Mouse (Mus musculus) 416B (cell line): Measurements from ENCODE around the gene Neurl2.
"Not testable (repeated sequence)": the region's sequence is repeated elsewhere in the genome, so short reads cannot be mapped to it uniquely, and the experiment has no call there.

Experiments used
- DNase-seq: peaks from one replicate; pipeline ENCODE4 v3.0.0; 2011; ENCODE audit warnings: low read depth

Gene Neurl2

GRCm38 (mm10) chr2:164833314-164833959 lies at the start of gene Neurl2:
Gene Neurl2 (minus strand): TSS chr2:164833456.
- peak; percentile 98 for DNase-seq

- DNase-seq = no peak
Observed at GRCm38 (mm10) chr2:164882619-164883018, 49.4 kb upstream of the Neurl2 start.

DNA sequence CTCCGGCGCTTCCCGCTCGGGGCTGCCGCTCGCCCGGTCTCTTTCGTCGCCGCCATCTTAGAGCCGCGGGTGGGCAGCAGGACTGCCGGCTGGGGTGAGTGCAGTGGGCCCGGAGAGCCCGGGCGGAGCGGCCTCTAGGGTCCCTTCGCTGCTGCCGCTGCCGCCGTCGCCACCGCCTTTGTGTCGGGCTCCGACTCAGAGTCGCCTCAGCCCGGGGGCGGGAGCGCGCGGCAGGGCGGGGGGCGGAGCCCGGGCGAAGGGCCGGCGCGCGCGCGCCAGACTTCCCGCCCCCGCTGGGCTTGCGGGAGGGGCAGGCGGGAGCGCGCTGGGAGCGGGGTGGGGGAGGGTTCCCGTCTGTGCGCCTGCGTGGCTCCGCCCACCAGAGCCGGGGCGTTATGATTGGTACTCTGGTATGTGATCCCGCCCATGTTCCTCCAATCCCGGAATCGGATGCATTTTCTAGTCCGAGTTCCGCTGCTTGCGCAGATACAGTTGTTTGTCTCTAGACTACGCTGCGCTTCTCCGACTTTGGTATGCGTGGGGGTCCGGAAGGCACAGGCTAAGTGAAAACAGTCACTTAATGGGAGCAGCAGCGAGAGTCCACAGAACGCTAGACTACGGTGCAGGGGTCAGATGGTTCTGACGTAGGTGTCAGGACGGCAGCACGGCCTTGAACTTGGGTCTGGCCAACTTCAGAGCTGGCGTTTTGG lies 46.5 kb upstream of the Neurl2 start:
- peak; percentile 97 for DNase-seq

GRCm38 (mm10) chr2:164879228-164879567 lies 45.9 kb upstream of the Neurl2 start, which contains the start of gene Pcif1:
Gene Pcif1 (plus strand): TSS chr2:164879304.
- peak; percentile 92 for DNase-seq

GRCm38 (mm10) chr2:164878509-164879227 lies 45.4 kb upstream of the Neurl2 start:
- peak; percentile 94 for DNase-seq

GRCm38 (mm10) chr2:164877376-164878215 lies 44.3 kb upstream of the Neurl2 start:
- not testable (repeated sequence) for DNase-seq

DNA sequence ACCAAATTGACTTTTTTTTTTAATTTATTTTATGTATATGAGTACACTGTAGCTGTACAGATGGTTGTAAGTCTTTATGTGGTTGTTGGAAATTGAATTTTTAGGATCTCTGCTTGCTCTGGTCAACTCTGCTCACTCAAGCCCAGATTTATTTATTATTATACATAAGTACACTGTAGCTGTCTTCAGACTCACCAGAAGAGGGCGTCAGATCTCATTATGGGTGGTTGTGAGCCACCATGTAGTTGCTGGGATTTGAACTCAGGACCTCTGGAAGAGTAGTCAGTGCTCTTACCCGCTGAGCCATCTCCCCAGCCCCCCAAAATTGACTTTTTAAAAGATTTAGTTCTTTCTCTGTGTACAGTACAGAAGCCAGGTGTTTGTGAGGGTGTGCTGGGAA lies 42.4 kb upstream of the Neurl2 start:
- DNase-seq = not testable (repeated sequence)

DNA sequence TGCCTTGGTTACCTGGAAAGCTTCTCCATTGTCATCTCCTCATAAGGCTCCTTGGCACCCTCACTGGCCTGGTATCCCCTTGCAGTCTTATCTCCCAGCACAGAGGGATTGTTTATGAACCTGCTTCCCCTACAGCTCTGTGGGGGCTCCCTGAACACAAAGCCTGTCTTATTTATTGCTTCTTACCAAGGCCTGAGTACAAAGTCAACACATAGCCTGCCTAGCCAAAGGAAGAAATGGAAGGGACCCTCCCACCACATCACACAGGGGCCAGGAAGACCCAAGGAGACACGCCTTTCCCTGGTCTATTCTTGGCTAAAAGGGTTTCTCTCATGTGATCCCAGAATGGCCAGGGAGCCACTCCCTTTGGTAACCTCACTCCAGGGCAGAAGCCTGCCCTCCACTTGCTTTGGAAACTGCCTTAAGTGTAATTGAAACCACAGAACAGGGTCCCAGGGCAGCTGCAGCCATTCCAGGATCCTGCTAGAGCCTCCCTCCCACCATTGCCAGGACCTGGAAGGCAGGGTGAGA lies 41.0 kb upstream of the Neurl2 start:
- DNase-seq = no peak

GRCm38 (mm10) chr2:164873621-164874020 lies 40.4 kb upstream of the Neurl2 start:
- no peak for DNase-seq

GRCm38 (mm10) chr2:164871602-164872303 lies 38.5 kb upstream of the Neurl2 start:
- no peak for DNase-seq

DNA sequence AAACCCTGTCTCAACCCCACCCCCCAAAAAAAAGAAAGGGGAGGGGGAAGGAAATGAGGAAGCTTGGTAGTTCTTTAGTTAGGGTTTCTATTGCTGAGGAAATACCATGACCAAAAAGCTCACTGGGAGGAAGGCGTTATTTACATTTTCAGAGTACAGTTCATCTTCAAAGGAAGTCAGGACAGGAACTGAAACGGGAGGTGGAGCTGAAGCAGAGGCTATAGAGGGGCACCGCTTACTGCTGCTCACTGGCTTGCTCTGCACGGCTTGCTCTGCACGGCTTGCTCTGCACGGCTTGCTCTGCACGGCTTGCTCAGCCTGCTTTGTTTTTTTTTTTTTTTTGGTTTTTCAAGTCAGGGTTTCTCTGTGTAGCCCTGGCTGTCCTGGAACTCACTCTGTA lies 35.2 kb upstream of the Neurl2 start:
- peak; percentile 50 for DNase-seq

DNA sequence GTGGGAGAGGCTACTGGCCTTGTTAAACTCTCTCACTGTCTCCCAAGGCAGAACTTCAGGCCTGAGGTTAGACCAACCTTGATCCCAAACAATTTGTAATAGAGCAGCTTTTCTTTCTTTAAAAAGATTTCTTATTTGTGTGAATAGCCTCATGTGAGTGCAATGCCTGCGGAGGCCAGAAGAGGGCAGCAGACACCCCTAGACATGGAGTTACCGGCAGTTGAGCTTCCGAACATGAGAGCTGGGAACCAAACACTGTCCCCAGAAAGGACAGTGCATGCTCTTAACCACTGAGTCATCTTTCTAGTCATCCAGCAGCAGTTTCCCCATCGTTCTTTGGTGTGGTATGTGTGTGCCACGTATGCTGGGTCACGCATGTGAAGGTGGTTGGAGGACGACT lies 34.3 kb upstream of the Neurl2 start:
- peak; percentile 41 for DNase-seq

GRCm38 (mm10) chr2:164866741-164867551 lies 33.7 kb upstream of the Neurl2 start:
- peak; percentile 52 for DNase-seq

DNA sequence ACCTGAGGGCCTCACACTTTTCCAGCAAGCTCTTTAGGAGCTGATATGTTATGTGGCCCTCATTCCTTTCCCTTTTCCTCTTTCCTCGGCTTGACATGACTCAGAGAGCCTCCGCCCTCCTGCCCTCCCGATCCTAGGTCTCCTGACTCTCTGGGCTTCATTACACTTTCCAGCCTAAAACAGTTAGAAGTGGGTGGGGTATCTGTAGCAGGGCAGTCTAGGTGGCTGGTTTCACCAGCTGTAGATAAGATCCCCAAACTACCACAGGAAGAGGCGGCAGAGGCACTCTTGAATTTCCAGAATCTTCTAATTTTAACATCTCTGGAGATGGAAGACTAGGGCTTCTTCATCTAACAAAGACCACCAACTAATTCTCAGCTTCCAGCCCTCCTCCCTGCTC lies 31.3 kb upstream of the Neurl2 start:
- DNase-seq = no peak

DNA sequence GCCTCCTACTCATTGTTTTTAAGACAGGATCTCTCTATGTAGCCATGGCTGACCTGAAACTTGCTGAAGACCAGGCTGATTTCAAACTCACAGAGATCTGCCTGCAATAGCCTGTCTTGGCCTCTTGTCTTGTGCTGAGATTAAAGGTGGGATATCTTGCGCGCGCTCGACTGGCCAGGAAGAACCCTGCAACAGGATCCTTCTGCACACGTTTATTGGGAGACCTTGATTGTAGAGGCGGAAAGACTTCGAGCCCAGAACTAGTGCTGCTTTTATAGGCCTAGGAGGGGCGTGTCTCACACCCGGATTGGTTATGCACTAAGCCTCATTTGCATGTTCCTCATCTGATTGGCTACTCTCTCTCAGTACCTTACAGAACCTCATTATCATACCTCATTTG lies 30.2 kb upstream of the Neurl2 start:
- DNase-seq = not testable (repeated sequence)

DNA sequence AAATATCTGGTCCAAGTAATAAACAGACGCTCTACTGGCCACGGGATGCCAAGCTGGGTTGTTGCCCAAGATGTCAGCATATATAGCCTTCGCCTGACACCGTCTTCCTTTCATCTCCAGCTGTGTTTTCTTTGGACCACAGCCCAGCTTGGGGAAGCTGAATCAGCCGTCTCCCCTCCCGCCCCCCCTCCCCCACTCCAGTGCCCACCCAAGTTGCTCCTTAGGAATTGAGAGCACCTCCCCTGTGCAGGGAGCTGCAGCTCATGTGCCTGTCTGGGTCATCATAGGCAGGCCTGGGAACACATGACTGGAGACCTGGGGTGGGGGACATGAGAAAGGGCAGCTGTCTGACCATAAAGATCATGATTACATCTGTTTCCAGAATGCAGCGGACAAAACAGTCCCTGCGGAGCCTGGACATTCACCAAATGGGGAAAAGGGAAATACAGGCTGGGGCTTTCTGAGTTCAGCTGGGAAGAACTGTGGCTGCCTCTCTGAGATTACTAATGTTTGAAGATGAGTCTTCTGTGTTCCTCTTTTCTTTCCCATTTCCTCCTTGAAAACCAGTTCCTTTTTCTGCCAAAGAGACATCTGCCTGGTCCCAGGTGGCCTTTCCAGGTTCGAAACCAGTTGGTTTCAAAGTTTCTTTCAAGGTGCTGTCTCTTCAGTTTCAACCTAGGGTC lies 29.1 kb upstream of the Neurl2 start:
- DNase-seq = peak; percentile 61

GRCm38 (mm10) chr2:164861094-164861493 lies 27.8 kb upstream of the Neurl2 start:
- no peak for DNase-seq

DNA sequence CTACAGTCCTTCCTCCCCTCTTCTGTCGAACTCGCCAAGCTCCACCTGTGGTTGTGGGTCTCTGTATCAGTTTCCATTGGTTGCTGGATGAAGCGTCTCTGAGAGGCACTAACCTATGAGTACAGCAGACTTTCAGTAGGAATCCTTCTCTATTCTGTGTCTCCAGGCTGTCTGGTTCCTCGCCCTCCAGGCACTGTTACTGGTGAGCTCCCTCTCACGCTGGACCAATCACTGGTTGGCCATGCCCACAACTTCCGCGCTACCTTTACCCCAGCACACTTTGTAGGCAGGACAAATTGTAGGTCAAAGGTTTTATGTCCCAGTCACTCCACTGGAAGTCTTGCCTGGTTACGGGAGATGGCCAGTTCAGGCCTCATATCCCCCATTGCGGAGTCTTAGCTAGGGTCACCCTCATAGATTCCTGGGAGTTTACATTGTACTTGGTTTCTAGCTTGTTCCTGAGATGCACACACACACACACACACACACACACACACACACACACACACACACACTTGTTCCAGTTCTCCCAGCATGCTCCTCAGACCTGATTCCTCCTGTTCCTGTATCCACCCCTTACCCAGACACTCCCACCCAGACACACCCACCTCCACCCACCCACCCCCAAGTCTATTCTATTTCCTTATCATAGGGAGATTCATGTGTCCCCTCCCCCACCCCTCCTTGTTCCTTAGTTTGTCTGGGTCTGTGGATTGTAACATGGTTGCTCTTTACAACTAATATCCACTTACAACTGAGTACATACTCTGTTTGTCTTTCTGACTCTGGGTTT lies 26.6 kb upstream of the Neurl2 start:
- no peak for DNase-seq

DNA sequence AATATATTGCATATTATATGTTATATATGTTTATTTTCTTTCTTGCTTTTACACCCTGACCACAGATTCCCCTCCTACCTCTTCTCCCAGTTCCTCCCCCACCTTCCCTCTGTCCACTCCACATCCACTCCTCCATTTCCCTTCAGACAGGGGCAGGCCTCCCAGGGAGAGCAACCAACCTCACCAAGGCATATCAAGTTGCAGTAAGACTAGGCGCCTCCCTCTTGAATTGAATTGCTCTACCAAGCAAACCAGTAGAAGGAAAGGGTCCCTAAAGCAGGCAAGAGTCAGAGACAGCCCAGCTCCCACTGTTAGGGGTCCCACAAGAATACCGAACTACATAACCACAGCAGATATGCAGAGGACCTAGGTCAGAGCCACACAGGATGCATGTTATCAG lies 25.9 kb upstream of the Neurl2 start:
- no peak for DNase-seq
